Mouse (Mus musculus) megakaryocyte, embryonic 14.5 days (primary cell): ENCODE measurements at regions not wholly inside any gene's neighbourhood (a gene's known extent, or its start where the extent isn't known, plus 50 kb on each side); places are given as distances from the start of the nearest gene placed in this dataset.

Source experiments
- FLI1 ChIP-seq: IDR thresholded peaks from 2 replicates; pipeline ENCODE4 v1.6.1; 2012; ENCODE audit warnings: low read length, inconsistent platforms, mixed read lengths
- GATA1 ChIP-seq: IDR thresholded peaks from 3 replicates; pipeline ENCODE4 v1.6.1; 2012; ENCODE audit warnings: mixed read lengths, low read length, inconsistent platforms, borderline replicate concordance

DNA sequence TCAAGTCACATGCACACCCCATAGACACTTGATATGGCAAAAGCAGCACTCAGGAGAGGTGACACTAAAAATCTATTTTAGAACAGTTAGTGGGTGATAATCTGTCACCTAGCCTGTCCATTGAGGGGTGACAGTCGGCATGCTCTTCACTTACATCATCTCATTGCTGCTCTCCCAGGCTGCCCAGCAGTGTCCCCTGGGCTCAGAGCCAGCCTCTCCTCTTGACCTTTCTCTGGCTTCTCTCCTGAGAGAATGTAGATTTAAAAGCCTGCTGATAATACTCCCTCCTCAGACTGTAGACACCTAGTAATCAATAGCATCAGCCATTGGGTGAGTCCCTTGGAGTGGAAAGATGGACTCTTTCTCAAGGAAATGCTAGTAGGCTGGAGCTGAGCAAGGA, 70.7 kb upstream of the Sertad2 start:
- no peak for TF ChIP-seq GATA1
- no peak for TF ChIP-seq FLI1
